Mouse (Mus musculus) forebrain, embryonic 14.5 days (tissue): ENCODE data around the gene Iltifb. TPM values are rescaled to one million over a fixed set of nuclear protein-coding genes. Genes with fewer than 3 reads are reported as not detected.
"Not testable (repeated sequence)": the region's sequence is repeated elsewhere in the genome, so short reads cannot be mapped to it uniquely, and the experiment has no call there.

Source experiments
- ATAC-seq: fragments of 200-750 bp; cut with Nextera tagmentation; 2 replicates; pipeline ENCODE4 v1.8.0; 2017; ENCODE audit warnings: mild to moderate bottlenecking, moderate library complexity
- DNase-seq: peaks from one replicate; pipeline ENCODE4 v3.0.0-alpha.2; 2015; ENCODE audit warnings: low spot score
- H3K27ac ChIP-seq: fragments of 300-500 bp; sonication (generic); 2 replicates; pipeline ENCODE4 v1.5.1; 2014; ENCODE audit warnings: low read depth, mild to moderate bottlenecking, control low read depth, low read length, moderate library complexity
- H3K27me3 ChIP-seq: fragments of 300-500 bp; sonication (generic); replicated peaks from 2 replicates; pipeline ENCODE4 v1.6.1; 2014; ENCODE audit warnings: low read length, control low read depth, mixed read lengths; ENCODE audit not compliant: control insufficient read depth, insufficient read depth
- H3K36me3 ChIP-seq: fragments of 300-500 bp; sonication (generic); 2 replicates; pipeline ENCODE4 v1.6.1; 2014; ENCODE audit warnings: low read length, control low read depth; ENCODE audit not compliant: control insufficient read depth, insufficient read depth
- H3K4me1 ChIP-seq: fragments of 300-500 bp; sonication (generic); 2 replicates; pipeline ENCODE4 v1.6.1; 2014; ENCODE audit warnings: antibody characterized with exemption, low read length, control low read depth; ENCODE audit not compliant: control insufficient read depth, insufficient read depth
- H3K4me2 ChIP-seq: fragments of 300-500 bp; sonication (generic); 2 replicates; pipeline ENCODE4 v1.6.1; 2014; ENCODE audit warnings: mild to moderate bottlenecking, control low read depth, low read length
- H3K4me3 ChIP-seq: fragments of 300-500 bp; sonication (generic); 2 replicates; pipeline ENCODE4 v1.5.1; 2014; ENCODE audit warnings: low read depth, low read length, control low read depth
- H3K9ac ChIP-seq: fragments of 300-500 bp; sonication (generic); 2 replicates; pipeline ENCODE4 v1.6.1; 2014; ENCODE audit warnings: mild to moderate bottlenecking, low read length, control low read depth, moderate library complexity
- H3K9me3 ChIP-seq: fragments of 300-500 bp; sonication (generic); replicated peaks from 2 replicates; pipeline ENCODE4 v1.6.1; 2016; ENCODE audit warnings: low read length, control low read depth, mixed read lengths; ENCODE audit not compliant: control insufficient read depth
- WGBS: fragments of 180-500 bp; shearing (Covaris S2); extraction: QIAGEN DNeasy Blood & Tissue Kit; methylation state at CpG from one replicate; pipeline ENCODE4 v1.1.7; 2014; 5-methylcytosine and 5-hydroxymethylcytosine counted together
- polyA plus RNA-seq: library from polyadenylated mRNA; unstranded; fragments of >200 nt; fragmentation: Nextera tagmentation; extraction: Ambion mirVana; gene quantifications from 2 replicates; pipeline ENCODE4 v1.2.1, GENCODE M21; 2014

Gene Iltifb
- 0.33 TPM in 1 of 2 replicates, not detected in the other for polyA plus RNA-seq

DNA sequence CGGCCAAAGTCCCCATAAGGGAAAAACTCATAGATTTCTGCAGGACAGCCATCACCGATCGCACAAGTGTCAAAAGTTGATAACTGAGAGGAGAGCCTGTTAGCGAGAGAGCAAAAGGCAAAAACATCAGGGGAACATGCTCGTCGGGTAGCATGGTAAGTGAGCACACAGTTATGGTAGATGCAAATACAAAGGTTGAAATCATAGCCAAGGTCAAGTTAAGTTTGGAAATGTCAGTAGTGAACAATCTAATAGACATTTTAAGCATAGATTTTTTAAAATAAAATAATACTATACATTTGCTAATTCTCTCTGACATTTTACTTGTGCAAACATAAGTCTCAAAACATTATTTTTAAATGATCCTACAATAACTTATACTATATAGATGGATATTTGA is at the start of gene Iltifb:
Iltifb (minus strand) TSS at position 101 of the 400 bp plus-strand sequence.
- H3K27ac ChIP-seq, result no peak within 1 kb of the TSS
- H3K9ac ChIP-seq, result no peak within 1 kb of the TSS
- H3K27me3 ChIP-seq, result no peaks in the 10 kb centered on the region
- no peak for DNase-seq
- no peaks in the 10 kb centered on the region for H3K4me1 ChIP-seq
- ATAC-seq, result no peak
- 96% methylated on average over 6 of the region's 6 CpGs for WGBS
- H3K9me3 ChIP-seq, result no peaks in the 10 kb centered on the region
- H3K4me2 ChIP-seq, result no peak within 1 kb of the TSS
- no peaks in the 10 kb centered on the region for H3K36me3 ChIP-seq
- no peak within 1 kb of the TSS for H3K4me3 ChIP-seq

DNA sequence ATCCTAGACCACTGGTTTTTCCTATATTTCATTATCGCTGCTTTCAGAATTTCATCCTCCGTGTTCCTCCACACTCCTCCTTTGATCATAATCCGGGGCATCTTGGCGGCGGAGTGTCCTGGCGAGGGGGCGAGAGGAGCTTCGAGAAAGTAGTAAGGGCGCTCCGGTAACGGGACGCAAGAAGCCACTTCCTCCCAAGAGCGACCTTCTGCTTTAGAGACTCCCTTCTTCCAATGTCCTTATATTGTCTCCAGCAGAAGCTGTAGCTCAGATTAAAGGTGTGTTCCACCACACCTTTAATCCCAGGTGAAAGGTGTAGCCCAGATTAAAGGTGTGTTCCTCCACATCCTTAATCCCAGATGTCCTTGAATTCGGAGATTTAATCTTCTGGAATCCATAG is 48.3 kb upstream of the Iltifb start, which contains the start of gene Gm9046:
Gm9046 (minus strand) TSS at position 101 of the 400 bp plus-strand sequence.
- DNase-seq, result not testable (repeated sequence)
- no CpG with 5 or more reads among the region's 14 CpGs for WGBS

DNA sequence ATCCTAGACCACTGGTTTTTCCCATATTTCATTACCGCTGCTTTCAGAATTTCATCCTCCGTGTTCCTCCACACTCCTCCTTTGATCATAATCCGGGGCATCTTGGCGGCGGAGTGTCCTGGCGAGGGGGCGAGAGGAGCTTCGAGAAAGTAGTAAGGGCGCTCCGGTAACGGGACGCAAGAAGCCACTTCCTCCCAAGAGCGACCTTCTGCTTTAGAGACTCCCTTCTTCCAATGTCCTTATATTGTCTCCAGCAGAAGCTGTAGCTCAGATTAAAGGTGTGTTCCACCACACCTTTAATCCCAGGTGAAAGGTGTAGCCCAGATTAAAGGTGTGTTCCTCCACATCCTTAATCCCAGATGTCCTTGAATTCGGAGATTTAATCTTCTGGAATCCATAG is 42.9 kb upstream of the Iltifb start, which contains the start of gene Gm9045:
Gm9045 (minus strand) TSS at position 101 of the 400 bp plus-strand sequence.
- H3K27me3 ChIP-seq, DNase-seq, ATAC-seq, H3K9me3 ChIP-seq, H3K4me2 ChIP-seq, H3K36me3 ChIP-seq, H3K9ac ChIP-seq, H3K27ac ChIP-seq, H3K4me3 ChIP-seq, H3K4me1 ChIP-seq: not testable (repeated sequence)
- no CpG with 5 or more reads among the region's 14 CpGs for WGBS

More for the DNA sequence above, 48.3 kb upstream of the Iltifb start, which contains the start of gene Gm9046:
- not testable (repeated sequence) for H3K36me3 ChIP-seq, ATAC-seq, H3K27ac ChIP-seq, H3K9ac ChIP-seq, H3K27me3 ChIP-seq, H3K4me1 ChIP-seq, H3K4me3 ChIP-seq, H3K4me2 ChIP-seq, H3K9me3 ChIP-seq

- not testable (repeated sequence) for H3K27me3 ChIP-seq, H3K4me2 ChIP-seq, DNase-seq, H3K9ac ChIP-seq, ATAC-seq, H3K4me1 ChIP-seq, H3K9me3 ChIP-seq, H3K27ac ChIP-seq, H3K36me3 ChIP-seq, H3K4me3 ChIP-seq
- WGBS, result no CpG with 5 or more reads among the region's 14 CpGs
Observed at GRCm38 (mm10) chr10:118332308-118332707, 37.5 kb upstream of the Iltifb start, which contains the start of gene Gm9044. Gm9044 (minus strand) TSS chr10:118332408.

DNA sequence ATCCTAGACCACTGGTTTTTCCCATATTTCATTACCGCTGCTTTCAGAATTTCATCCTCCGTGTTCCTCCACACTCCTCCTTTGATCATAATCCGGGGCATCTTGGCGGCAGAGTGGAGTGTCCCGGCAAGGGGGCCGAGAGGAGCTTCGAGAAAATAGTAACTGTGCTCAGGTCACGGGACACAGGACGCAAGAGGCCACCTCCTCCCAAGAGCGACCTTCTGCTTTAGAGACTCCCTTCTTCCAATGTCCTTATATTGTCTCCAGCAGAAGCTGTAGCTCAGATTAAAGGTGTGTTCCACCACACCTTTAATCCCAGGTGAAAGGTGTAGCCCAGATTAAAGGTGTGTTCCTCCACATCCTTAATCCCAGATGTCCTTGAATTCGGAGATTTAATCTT is 32.0 kb upstream of the Iltifb start, which contains the start of gene Gm9040:
Gm9040 (minus strand) TSS at position 101 of the 400 bp plus-strand sequence.
- not testable (repeated sequence) for H3K4me1 ChIP-seq, H3K36me3 ChIP-seq, H3K27me3 ChIP-seq, H3K9me3 ChIP-seq, H3K4me3 ChIP-seq, ATAC-seq, DNase-seq, H3K4me2 ChIP-seq, H3K27ac ChIP-seq, H3K9ac ChIP-seq
- WGBS, result no CpG with 5 or more reads among the region's 11 CpGs

GRCm38 (mm10) chr10:118319024-118319423 is 24.2 kb upstream of the Iltifb start:
- DNase-seq, result no peak
- no peaks in the 10 kb centered on the region for H3K4me1 ChIP-seq
- ATAC-seq, result no peak
- H3K9ac ChIP-seq, result no peak overlapping the region
- no peaks in the 10 kb centered on the region for H3K36me3 ChIP-seq
- H3K9me3 ChIP-seq, result no peaks in the 10 kb centered on the region
- no peak overlapping the region for H3K4me3 ChIP-seq
- WGBS, result 89% methylated on average over 8 of the region's 8 CpGs
- no peaks in the 10 kb centered on the region for H3K27me3 ChIP-seq
- no peak overlapping the region for H3K4me2 ChIP-seq
- H3K27ac ChIP-seq, result no peak overlapping the region

DNA sequence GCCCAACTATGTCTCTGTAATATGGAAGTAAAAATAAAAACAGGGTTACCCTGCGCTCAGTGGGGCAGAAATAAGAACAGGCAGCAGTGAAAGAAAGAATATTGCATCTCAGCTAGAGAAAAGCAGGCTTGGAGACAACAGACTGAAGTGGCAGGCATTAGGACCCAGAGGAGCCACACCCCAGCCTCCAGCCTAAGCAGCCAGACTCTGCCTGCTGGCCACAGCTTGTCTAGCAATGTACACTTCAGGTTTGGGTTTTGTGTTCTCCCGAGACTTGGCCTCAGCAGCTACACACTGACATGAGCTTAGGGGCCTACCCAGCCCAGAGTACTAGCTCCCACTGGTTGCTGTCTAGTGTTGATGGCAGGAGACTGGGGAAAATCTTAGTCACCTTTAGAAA is 7.3 kb upstream of the Iltifb start:
- H3K4me3 ChIP-seq, H3K27ac ChIP-seq, DNase-seq, H3K36me3 ChIP-seq, H3K9me3 ChIP-seq, H3K4me2 ChIP-seq, ATAC-seq, H3K9ac ChIP-seq, H3K27me3 ChIP-seq, H3K4me1 ChIP-seq: not testable (repeated sequence)
- WGBS, result 46% methylated on average over 2 of the region's 2 CpGs

GRCm38 (mm10) chr10:118283016-118283415 is 11.8 kb downstream of the Iltifb start:
- not testable (repeated sequence) for ATAC-seq, H3K36me3 ChIP-seq, H3K27ac ChIP-seq, H3K27me3 ChIP-seq, H3K4me3 ChIP-seq, H3K9ac ChIP-seq, H3K9me3 ChIP-seq, DNase-seq, H3K4me2 ChIP-seq, H3K4me1 ChIP-seq
- WGBS, result 100% methylated on average over 1 of the region's 5 CpGs

DNA sequence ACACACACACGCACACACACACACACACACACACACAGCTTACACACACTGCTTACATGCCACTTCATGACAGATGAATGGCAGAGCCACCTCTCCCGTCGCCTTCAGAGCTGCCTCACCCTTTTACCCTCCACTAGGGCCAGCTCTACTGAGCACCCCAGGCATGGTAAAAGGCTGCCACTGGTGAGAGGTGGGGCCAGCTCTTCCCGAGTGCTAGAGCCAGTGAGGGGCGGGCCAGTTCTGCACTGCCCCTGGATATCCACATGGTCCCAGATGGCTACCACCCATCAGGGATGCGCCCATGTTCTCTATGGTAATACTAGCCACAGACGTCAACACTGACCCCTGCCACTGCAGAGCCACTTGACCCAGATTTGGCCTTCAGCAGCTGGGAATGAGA is 12.3 kb downstream of the Iltifb start:
- H3K4me1 ChIP-seq, ATAC-seq, H3K27me3 ChIP-seq, H3K9me3 ChIP-seq, H3K27ac ChIP-seq, H3K4me3 ChIP-seq, DNase-seq, H3K9ac ChIP-seq, H3K4me2 ChIP-seq, H3K36me3 ChIP-seq: not testable (repeated sequence)
- 86% methylated on average over 7 of the region's 7 CpGs for WGBS
